Mouse (Mus musculus): ENCODE measurements around the gene 4930524J08Rik.

4930524J08Rik gene

DNA sequence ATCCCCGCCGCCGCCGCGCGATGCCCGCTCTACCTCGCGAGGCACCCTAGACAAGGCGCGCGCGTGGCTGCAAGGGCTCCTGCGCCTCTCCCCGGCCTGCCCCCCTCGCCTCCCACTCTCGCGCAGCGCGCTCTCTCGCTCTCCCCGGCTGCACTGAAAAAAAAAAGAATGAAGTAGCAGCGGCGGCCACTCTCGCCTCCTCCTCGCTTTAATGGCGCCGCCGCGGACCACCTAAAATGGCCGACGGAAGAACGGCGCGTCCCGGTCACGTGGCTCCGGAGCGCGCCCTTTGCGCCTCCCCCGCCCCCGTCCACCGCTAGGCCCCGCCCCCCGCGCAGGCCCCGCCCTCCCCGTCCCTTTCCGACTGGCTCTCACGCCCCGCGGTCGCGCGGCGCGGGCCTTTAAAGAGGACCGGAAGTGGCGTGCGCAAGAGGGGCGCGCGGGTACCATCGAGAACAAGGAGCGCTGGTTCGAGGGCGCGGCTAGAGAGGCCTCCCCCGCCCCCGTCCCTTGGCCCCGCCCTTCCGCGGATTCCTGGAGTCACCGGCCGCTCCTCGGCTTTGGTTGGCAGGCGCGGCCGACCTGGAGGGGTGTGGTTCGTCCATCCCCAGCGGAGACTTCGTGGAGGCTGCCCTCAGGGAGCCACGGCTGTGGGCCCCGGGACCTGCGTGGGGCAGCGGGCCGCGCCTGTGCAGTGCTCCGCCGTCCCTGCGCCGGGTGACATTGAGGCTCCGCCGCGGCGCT lies at the start of gene 4930524J08Rik, which contains the start of gene Hnrnpd:
TSS of gene 4930524J08Rik (plus strand) at position 363 of the 744 bp plus-strand sequence.
TSS of gene Hnrnpd (minus strand) at position 240 of the 744 bp plus-strand sequence.
- peak; percentile 93 for DNase-seq (ENCODE audit: low read depth, low spot score)

DNA sequence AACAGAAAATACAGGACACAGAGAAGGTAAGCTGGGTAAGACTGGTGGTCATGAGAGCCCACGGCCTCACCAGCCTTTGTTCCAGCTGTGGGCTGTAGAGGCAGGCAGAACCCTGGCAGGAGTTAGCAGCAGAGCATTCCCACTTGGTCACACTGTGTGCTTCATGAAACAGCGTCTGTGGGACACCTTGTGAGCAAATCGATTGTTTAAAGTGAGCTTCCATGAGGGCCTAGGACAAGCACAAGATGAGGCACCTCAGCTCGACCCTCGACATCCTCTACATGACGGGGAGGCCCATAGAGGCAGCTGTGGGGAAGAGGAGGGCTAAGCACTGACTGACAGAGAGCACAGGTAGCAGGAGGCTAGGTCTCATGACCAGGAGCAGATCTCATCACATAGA lies 47.0 kb upstream of the 4930524J08Rik start:
- DNase-seq (ENCODE audit: low read depth, low spot score) = no peak

DNA sequence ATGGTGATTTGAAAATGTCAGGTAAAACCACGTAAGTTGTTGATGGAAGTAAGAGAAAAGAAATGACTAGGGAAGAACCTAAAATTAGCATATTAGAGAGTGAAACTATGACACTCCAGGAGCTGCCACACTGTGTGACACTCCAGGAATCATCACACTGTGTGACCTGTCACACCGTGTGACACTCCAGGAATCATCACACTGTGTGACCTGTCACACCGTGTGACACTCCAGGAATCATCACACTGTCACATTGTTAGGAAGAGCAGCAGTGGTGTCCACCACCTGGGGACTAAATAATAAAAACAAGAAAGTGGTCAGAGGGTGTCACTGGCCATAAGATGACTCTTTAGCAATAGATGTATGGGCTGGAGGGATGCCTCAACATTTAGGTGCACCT lies 39.4 kb upstream of the 4930524J08Rik start:
- DNase-seq (ENCODE audit: low read depth, low spot score) = no peak

DNA sequence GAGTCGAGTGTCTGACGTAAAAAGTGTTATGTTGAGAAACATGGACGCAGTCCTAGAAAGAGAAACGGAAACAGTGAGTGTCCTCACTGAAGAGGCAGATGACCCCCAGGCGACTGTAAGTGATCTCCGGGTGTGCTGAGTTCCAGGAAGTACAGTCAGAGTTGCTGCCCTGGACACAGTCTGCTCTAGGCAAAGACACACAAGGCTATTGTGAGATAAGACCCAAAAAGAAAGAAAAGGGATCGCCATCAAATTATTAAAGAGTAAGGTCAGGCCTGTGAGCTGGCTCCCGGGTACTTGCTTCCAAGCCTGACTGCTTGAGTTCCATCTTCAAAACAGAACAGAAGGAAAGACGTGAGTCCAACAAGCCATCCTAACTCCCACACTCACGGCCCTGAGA lies 37.6 kb upstream of the 4930524J08Rik start:
- DNase-seq (ENCODE audit: low read depth, low spot score) = no peak

DNA sequence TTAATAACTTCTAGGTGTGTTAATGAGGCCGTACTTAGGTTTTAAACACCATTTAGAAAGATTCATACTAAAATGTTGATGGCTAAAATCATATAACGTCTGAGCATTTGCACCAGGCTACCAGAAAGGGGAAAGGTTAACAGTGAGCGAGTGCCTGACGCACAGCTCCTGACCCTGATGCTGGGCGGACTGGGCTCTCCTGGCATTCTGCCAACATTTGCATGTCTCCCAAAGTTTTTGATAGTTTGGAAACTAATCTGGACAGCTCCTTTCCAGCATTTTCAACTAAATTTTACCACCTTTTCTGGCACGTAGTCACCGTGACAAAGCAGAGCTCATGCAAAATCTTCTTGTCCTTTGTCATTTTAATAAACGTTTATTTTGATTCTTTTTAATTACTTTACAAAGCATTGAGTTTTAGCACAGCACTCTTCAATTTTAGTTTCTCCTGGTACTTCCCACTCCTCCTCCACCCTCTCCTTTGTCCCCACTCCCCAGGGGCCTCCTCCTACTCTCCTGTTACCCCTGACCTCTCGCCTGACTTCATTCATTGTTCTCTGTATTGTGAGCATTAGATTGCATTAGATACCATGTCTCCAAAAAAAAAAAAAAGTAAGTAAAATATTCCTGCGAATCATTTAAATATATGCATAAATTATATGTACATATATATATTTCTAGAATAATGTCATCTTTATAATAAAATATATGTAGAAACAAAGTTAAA lies 36.9 kb upstream of the 4930524J08Rik start:
- no peak for DNase-seq (ENCODE audit: low read depth, low spot score)

DNA sequence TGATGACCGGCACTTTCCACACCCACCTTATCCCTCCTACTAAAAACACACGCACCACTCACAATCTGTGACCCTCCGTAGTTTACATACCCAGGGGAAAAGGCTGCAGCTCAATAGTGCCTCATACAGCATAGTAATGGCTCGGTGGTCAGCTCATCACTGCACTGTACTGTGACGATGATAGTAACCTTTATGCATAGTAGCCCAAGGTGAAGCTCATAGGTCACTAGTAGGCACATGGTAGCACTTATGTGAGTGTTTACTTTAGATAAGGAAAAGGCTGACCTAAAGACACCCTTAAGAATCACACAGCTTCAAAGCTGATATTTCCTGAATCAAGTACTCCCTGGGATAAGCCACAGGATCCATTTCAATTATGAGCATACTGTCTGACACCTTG lies 26.3 kb upstream of the 4930524J08Rik start:
- no peak for DNase-seq (ENCODE audit: low read depth, low spot score)

DNA sequence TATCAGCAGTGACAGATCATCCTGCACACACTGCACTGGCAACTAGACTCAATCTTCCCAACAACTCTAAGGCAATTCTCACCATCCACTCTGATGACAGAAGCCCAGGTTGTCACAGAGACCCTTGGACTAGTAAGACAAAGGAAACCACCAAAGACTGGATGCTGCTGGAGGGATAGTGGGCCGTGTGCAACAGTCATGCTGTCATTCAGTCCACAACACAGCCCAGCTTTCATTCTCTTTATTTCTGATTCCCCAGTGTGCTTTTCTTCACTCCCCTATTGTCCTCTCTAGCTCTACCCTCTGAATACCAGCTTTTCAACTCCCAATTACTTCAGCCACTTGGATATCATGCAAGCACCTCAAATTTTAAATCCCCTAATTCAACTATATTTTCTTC lies 25.0 kb upstream of the 4930524J08Rik start:
- no peak for DNase-seq (ENCODE audit: low read depth, low spot score)

DNA sequence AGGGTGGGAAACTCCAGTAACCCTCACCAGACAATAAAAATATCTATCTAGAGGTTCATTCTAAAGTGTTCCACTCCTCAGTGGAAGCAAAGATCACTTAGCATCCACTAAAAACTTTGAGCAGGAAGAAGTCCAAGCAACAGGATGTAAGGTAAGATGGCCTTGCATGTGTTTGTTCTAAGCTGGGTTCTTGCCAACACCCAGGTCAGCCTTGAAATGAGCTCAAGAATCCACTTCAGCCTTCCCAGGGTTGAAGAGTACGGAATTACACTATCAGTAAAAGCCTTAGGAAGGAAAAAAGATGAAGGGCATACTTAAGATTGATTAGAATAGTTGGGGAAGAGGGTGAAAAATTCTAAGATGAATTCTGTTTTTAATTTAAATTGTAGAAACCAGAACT lies 20.2 kb upstream of the 4930524J08Rik start:
- no peak for DNase-seq (ENCODE audit: low read depth, low spot score)

DNA sequence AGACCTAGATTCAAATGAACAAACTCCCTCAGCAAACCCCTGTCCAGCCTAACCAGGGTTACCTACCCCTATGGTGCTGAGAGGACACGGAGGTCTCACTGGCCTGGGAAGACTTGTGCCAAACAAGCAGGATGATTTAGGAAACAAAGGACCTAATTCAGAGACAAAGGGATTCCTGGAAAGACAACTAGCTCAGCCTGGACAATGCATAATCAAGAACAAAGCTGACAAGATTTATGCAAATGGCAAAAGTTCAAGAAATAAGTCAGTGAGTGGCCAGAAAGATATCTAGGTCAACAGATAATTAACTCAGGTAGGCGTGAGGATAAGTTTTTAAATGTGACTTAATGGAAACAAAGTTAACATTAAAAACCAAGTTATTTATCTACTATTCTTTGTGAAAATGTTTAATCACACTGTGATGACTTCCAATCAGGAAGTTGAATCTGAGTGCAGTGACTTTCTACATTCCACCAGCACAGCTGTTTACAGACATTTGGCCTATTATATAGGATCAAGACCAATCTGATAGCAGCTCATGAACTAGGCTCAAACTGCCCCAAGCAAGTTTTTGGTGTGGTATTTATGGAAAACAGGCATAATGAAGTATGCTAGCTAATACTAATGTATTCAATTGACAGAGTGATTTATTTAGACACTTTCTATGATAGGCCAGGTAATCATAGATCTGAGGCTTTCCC lies 19.5 kb upstream of the 4930524J08Rik start:
- no peak for DNase-seq (ENCODE audit: low read depth, low spot score)

DNA sequence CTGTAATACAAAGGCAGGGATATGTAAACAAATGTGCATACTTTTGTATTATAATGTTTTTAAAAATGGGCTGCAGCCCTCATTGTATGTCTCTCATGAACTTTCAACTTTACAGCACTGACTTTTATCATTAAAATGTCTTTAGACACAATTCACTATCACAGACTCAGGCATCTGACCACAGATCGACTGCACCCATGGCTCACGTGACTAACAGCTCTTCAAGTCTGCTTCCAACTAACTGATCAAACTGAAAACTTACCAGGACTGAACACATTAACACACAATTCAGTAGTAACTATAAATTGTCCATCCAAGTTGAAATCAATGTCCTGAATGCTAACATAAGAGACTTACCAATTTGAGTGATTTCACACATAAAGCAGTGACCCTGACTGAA lies 18.9 kb upstream of the 4930524J08Rik start:
- DNase-seq (ENCODE audit: low read depth, low spot score) = no peak

DNA sequence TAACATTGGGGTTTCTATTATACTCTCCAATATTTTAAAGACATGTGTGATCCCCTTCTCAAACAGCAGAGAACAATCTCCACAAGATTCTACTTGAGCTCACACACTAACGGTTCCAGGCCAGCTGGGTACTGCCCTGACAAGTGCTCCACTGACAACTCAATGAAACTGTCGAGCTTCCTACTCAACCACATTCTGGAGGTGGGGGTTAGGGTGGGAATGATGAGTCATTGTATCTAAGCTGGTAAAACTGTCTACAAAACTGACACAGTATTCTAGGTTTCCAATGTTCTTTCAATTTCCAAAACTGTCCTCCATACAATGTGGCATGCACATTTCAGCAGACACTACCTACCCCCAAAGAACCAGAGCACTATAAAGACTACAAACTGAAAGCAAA lies 4.9 kb upstream of the 4930524J08Rik start:
- DNase-seq (ENCODE audit: low read depth, low spot score) = no peak

DNA sequence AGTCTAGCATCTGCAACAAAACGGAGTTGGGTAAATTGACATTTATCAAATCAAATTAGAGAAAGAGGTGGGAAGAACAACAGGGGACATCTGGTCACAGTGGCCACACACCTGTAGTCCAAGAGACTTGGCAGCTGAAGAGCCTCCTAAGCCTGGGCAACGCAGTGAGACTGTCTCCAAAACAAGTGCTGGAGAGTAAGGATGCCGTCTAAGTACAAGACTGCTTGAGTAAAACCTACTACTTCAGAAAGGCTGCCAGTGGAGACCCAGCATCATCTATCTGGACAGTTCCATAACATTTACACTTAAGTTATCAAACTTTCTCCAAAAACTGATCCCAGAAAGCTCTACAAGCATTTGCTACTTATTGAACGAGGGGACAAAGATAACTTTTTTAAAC lies 3.8 kb upstream of the 4930524J08Rik start:
- DNase-seq (ENCODE audit: low read depth, low spot score) = no peak

DNA sequence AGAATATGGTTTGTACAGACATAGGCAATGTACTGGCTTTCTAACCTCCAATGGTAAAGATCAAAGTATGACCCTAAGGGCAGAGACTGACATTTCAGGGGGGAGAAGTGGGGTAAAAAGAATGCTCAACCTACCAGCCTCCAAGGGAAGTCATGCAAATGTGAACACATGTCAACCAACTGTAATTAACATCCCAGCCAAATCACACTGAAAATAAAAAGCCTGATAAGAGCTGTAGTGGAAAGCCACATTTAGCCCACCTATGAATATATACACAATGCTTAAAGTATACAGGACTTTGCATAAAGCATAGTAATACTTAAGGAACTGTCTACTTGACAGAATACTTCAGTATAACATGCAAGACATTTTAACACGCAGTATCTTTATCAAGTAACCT lies 3.1 kb upstream of the 4930524J08Rik start:
- DNase-seq (ENCODE audit: low read depth, low spot score) = no peak

DNA sequence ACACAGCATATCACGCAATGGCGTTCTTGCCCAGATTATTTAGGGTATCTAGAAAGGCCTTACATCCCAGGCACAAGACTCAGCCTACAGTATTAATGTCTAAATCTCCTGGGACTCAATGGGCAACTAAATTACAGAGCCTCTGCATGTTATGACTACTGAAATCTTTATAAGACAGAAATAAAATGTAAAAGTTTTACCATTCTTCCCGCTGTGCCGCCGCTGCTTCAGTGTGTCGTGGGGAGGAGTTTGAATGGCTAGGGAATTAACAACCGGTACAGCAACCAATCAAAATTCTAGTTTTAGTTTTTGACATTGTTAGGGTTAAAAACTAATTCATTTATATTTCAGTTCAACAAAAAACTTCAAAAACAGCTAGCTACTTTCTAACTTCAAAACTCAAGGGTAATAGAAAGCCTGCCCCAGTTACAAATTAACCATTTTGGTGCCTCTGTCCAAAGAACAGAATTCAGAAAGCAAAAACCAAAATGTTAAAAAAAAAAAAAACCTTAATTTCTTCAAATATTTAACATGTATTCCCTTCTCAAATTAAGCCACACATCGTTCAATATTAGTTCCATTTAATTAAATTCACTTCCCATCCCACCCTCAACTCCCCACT lies 2.4 kb upstream of the 4930524J08Rik start:
- no peak for DNase-seq (ENCODE audit: low read depth, low spot score)

DNA sequence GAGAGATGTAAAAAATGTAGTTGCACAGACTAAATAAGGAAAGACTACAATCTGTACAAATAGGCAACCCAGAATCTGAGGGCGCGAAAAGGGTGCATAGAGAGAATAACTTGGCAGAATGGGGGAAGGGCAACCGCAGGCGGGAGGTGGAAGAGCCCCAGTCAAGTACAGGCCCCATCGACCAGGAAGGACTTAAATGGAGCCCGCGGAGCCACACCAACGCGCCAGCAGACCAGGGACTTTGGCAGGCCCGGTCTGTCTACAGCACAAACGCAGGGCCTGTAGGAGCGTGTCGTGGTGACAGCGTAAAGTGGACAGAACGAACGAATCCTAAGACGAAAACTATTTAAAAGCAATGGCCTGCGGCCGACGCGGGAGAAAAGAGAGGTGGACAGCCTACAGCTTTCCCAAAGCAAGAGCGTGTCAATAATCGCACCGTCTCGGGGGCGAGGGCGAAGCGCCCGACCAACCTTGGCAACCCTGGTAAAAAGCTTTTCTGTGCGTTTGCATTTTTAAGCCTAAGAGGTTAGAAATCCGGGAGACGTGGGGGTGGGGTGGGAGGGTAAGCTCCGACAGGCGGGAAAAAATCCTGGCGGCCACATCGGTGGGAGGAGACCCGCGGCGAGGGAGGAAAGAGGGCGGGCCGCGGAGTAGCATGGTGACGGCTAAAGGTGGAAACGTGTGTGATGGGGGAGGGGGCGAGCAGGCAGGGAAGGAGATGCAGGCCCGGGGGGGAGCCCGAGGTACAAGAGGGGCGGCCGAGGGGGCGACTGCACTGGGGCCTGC lies 1.2 kb upstream of the 4930524J08Rik start:
- DNase-seq (ENCODE audit: low read depth, low spot score) = no peak

DNA sequence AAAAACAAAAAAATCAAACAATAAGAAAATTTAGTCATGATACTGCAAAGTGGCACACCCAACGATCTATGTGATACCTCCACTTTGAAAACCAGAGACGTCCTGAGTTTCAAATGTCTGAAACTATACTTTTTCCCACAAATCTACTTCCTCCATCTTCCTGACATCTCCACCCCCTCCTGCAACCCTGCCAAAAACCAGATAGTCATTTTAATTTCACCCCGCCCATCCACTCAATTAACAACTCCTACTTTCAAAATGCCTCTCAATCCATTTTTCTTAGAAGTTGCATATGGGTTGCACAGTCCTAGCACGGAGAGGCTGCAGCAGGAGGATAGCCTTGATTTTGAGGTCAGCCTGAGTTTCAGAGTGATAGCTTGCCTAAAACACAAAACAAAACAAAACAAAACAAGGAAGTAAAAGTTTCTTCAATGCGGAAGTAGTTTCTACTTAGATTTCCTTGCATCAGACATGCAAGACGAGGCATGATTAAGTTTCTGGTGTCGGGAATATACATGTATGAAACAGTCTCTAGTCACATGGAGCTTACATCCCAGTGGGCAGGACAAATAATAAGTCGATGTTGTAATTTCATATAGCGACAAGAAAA lies 4.7 kb downstream of the 4930524J08Rik start:
- no peak for DNase-seq (ENCODE audit: low read depth, low spot score)

DNA sequence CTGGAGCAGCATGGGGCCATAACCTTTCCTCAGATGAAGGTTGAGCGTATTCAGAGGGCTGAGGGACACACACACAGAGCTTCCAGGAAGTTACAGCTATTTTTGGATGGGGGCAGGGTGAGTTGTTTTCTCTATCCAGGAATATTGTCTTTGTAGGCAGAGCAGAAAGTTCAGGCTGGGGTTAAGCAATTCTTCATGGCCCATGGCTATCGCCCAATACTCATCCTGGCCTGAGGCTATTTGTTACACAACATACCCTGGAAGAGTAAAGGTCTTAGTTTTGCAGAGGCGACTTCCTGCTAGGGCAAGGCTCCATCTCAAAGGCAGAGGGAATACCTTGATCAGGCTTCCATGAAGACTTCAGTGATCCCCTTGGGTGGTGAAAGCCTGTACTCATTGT lies 15.3 kb downstream of the 4930524J08Rik start:
- DNase-seq (ENCODE audit: low read depth, low spot score) = no peak

DNA sequence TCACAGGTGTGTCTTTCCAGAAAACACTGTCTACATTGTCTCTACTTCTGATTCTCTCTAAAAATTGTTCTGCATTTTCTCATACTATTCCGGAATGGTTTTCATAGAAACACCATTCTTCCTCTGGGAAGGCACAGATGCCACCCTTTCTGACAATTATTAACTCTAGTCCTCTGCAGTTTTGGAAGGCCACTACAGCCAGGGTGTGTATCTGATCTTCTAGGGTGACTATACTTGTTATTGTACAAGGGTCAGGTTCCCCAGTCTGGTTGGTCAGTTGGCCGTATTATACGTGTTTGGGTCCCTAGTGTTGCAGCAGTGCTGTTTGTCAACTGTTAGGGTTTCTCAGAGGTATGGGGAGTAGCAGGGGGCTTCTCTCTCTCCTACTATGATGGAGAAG lies 15.8 kb downstream of the 4930524J08Rik start:
- DNase-seq (ENCODE audit: low read depth, low spot score) = no peak

DNA sequence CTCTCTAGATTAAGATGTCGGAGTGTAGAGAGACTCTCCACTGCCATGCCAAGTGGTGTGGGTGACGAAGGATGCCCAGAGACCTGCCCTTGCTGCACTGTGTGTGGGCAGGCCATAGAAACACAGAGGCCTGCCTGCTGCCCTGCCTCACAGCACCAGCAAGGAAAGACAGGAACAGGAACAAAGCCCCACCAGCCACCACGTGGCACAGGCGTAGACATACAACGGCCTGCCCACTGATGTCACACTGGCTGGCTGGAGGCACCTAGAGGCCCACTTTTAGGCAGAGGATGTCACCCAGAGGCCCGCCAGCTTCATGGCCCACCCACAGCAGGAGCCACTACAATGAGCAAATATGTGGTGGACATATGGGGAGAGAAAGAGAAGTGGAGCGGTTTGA lies 21.2 kb downstream of the 4930524J08Rik start:
- DNase-seq (ENCODE audit: low read depth, low spot score) = no peak

DNA sequence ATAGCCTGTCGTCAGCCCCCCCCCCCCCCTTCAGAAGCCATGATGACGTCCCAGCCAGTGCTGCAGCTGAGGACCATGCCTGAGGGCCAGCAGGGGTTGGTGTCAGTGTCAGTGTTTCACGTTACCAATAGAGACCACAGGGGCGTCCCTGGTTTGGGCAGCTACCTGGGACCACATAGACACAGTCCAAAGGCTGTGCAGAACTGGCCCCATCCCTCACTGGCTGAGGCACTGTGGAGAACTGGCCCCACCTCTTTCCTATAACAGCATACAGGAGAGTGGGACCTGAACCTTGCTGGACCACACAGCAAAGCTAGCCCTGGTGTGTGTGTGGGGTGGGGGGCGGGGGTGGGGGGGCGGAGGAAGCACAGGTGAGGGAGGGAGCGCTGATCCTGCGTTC lies 21.6 kb downstream of the 4930524J08Rik start:
- DNase-seq (ENCODE audit: low read depth, low spot score) = no peak

DNA sequence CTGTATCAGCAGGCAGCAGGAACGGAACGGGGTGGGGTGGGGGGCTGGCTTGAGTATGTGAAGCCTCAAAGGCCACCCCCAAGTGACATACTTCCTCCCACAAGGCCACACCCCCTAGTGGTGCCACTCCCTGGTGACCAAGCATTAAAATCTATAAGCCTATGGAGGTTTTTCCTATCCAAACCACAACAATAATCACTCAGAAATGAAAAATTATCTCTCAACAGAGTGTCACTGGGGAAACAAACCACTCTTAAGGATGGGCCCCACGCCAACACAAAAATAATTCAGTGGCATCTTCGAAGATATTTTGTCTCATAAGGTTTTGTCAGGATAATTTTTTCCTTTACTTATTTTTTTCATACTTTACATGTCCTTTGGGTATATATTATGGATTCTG lies 25.0 kb downstream of the 4930524J08Rik start:
- DNase-seq (ENCODE audit: low read depth, low spot score) = no peak
